Mouse (Mus musculus) lung, adult 2 months (tissue): Measurements from ENCODE around the gene Stat4.

Experiments used
- CTCF ChIP-seq: fragments of 200-500 bp; IDR thresholded peaks from 2 replicates; pipeline ENCODE4 v1.5.1; 2011; ENCODE audit warnings: mild to moderate bottlenecking, low read length, control low read depth; ENCODE audit not compliant: insufficient read depth
- POLR2A ChIP-seq: fragments of 200-500 bp; IDR thresholded peaks from 2 replicates; pipeline ENCODE4 v1.6.1; 2011; ENCODE audit warnings: low read depth, mild to moderate bottlenecking, control low read depth, low read length, borderline replicate concordance; ENCODE audit errors: extremely low read depth

DNA sequence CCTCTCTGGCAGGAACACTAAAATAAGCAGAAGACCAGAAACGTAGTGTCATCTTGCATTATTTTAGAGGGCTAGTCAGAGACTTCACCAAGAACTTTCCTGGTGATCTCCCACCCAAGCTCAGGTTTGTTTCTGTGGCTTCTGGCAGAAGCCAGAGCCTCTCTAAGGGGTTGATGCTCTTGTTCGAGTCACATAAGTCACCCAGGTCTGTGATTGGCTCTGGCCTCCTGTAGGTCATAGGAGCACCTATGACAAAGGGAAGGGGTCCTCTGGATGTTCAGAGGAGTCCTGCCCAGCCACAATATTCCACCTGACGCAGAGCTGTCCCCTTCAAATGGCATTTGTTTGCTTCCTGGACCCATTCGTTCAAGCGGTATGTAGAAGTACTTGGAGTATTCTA is at the start of gene Stat4:
- TF ChIP-seq POLR2A = no peak
- no peak for TF ChIP-seq CTCF
